Mouse (Mus musculus) adrenal gland, postnatal 10 days (tissue): ENCODE results near the gene Pls1. TPM values are rescaled to one million over a fixed set of nuclear protein-coding genes. Genes with fewer than 3 reads are reported as not detected.

ENCODE experiments used
- DNase-seq: peaks from one replicate; pipeline ENCODE4 v3.0.0; 2021; ENCODE audit warnings: mixed read lengths
- long read RNA-seq, 2 experiments: library from polyadenylated mRNA; stranded (forward); transcript quantifications; one replicate each; pipeline ENCODE4 v2.0.0; 2021
- total RNA-seq, 2 experiments: library from RNA; stranded (reverse); gene quantifications; 2 replicates each; pipeline ENCODE4 v1.2.3; 2021

The Pls1 gene
- 1 to 10 TPM; 4.2 to 5.2 TPM for total RNA-seq
- long read RNA-seq, experiment 1, partial matches to known transcripts = 1 of 2 reads
- long read RNA-seq, experiment 1, other reads (novel, unspliced or antisense) = 1 of 2 reads
- long read RNA-seq, experiment 2, partial matches to known transcripts = 0 of 4 reads
- long read RNA-seq, experiment 2, other reads (novel, unspliced or antisense) = 2 of 4 reads

DNA sequence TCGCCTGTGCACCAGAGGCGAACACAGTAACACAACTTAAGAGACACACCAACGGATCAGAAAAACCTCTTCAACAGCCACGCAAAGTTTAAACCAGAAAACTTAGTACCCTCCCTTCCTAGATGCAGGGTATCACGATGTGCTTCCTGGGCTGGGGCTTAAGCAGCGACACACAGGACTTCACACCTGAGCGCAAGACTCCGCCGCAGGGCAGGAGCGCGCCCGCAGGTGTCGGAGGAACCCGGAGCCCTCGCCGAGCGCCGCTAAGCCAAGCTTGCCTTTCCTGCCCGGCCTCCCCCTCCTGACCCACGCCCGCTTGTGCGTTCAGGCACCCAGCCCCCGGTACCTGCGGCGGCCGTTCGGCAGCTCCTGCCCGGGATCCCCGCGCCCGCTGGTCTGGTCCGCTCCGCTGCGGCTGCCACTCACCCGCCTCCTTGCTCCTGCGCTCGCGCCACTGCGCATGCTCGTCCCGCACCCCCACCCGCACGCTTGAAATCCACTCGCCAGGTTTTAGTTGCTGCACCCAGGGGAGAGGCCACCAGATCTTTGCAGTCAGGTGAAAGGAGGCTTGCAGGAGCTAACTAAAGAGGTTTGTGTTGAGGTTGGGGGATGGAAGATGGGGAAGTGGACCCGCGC is at the start of gene Pls1:
TSS of gene Pls1 (minus strand) at position 487 of the 636 bp plus-strand sequence.
- DNase-seq = peak; percentile 91

GRCm38 (mm10) chr9:95882751-95883150 is 37.6 kb upstream of the Pls1 start:
- DNase-seq = no peak

GRCm38 (mm10) chr9:95878246-95878645 is 33.1 kb upstream of the Pls1 start:
- no peak for DNase-seq

GRCm38 (mm10) chr9:95858027-95858570 is 13.0 kb upstream of the Pls1 start:
- DNase-seq = peak; percentile 48

DNA sequence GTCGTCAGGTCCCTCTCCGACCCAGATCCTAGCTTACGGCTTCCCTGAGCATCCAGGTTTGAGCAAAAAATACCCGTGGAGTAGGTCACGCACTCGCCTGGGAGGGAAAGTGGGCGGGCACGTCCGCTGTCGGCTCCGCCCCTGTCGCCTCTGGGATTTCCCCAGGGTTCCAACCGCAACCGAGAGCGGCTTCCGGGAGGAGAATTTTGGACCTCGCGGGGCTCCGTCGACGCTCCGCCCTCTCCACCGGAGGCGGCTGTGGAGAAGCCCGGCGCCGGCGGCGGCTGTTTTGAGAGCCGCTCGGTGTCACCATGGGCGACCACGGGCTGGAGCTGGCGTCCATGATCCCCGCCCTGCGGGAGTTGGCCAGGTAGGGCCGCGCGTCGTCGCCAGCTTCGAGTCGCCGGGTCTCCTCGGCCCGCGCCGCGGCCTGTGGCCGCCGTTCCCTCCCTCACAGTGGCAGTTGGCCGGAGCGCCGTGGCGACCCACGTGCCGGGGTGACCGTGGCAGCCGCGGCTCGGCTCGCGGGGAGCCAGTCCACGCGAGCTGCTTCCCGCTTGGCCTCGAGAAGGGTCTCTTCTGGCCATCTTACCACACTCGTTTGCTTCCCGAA is 12.4 kb upstream of the Pls1 start, which contains the start of gene Atr:
TSS of gene Atr (plus strand) at position 184 of the 613 bp plus-strand sequence.
- DNase-seq = peak; percentile 96

- DNase-seq = peak; percentile 29
Observed at GRCm38 (mm10) chr9:95856004-95856403, 10.9 kb upstream of the Pls1 start.

DNA sequence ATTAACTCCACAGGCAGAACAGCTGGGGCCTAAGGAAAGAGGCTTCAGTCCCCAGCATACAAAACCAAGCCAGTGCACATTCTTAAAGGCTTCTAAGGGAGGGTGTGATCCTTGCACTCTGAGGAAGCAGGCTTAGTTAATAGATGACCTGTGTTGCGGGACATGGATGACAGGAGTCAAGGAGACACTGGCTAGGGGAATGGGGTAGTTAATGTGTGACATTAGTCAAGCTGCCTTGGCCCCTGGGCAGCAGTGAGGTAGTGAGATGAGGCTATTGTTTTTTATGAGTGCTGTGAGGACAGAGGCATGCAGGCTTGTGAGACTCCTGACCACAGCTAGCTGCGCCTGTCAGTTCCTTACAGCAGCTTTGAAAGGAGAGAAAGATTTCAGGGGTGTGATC is 9.8 kb upstream of the Pls1 start:
- DNase-seq = no peak

DNA sequence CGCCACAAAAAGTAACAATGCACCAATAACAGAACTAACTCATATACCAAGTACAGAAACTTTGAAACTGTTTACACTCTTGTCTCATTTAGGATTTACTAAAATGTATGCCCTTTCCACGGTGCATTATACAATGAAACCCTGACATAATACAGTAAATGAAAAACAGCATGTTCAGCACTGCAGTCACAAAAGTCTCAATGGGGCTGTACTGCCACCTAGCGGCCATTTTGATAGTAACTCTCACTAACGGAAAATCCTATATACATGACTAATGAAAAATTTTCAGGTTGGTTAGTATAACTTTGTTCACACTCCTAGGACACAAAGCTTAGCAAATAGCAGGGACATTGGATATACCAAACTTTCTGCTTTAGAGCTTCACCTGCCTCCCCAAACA is 7.8 kb upstream of the Pls1 start:
- DNase-seq = peak; percentile 85

DNA sequence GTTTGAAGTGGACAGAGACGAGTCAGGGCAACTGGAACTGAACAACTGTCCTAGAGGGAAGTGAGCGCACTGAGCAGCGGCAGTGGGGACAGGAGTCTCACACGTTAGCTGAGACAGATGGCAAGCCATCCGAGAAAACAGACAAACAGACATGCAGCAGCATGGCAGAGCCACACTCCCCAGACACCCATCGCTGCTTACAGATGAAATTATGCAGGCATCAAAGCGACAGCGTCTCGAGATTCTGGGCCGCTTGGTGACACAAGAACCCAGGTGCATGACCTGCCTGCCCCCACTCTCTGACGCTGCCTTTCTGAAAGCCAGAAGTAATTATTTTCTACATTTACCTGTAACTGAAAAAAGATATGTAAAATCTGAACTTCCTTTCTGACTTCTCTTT is 6.6 kb upstream of the Pls1 start:
- DNase-seq = no peak

DNA sequence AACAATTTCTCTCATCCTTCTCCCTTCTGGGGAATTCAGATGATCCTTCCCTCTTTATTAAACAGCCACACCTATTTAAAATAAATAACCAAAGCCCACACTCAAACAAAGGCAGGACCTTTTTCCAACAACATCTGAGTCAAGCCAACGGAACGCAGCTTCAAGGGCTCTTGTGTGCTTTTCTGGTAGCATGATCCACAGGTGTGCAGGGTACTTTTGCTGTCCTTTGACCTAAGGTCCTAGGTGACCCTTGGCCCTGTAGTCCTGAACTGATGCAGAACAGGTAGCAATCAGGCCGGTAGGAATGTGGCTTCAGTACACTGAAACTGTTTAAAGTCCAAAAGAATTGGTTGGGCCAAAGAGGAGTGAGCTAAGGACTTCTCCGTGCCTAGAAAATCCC is 600 bp upstream of the Pls1 start:
- DNase-seq = no peak

- no peak for DNase-seq
Observed at GRCm38 (mm10) chr9:95839424-95839823, 5.7 kb downstream of the Pls1 start.

DNA sequence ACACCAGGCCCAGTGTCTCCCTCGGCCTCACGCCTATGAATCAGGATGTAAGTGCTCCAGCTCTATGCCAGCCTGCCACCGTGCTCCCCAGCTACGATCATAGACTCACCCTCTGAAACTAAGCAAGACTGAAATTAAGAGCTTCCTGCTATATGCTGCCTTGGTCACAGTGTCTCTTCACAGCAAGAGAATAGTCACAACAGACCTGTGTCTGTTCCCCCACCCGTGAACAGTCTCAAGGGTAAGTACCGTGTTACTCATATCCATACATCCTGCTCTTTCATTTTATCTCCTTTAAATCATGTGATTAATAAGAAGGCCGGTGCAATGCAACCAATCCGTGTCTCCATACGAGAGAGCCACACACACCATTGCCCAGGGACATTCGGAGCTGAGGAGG is 9.4 kb downstream of the Pls1 start:
- no peak for DNase-seq

- DNase-seq = no peak
Observed at GRCm38 (mm10) chr9:95834799-95835198, 10.3 kb downstream of the Pls1 start.

DNA sequence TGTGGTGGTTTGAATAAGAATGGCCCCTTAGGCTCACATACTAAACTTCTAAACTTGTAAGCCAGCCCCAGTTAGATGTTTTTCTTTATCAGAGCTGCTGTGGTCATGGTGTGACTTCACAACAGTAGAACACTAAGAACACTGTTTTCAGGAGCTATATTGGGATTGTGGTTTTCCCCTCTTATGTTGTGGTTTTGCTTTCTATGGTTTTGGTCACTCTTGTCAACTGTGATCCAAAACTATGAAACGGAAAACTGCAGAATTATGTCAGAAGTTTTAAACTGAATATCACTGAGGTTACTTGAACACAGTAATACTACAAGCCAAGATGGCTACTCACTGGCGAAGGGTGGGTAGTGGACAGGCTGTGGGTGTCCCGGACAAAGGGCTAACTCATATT is 12.4 kb downstream of the Pls1 start:
- no peak for DNase-seq

- DNase-seq = no peak
Observed at GRCm38 (mm10) chr9:95827565-95827964, 17.5 kb downstream of the Pls1 start.

DNA sequence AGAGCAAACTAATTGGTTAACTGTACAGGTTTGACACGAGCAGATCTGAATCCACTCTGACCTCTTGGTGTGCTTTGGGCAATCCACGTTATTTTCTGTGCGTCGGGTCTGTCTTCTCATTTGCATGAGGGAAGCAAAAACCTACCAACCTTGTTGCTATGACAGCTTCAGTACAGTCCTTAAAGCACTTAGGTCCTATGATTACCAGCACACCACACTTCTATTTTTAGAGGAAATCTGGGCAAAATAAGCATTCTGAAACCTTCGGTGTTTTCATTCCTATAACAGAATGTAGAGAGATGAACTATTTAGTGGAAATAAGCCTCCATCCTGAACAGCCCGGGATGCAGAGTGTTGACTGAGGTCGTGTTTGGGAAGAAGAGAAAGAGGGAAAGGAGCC is 22.6 kb downstream of the Pls1 start:
- DNase-seq = no peak

DNA sequence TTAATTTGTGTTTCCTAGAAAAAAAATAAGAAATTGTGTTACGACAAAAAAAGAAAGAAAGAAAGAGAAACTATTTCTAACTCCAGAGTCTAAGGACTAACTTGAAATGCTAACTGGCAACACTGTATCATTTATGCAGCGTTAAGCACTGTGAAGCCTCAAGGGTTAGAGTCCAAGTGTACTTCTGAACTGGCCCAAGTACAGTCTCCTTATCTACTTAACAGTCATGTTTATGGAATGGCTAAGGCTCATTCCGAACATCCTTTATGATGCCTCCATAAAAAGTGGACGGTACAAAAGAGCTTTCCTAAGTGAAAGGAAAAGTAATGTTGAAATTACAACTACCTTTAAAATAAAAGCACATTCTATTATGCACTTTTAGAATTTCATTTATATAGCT is 29.4 kb downstream of the Pls1 start:
- no peak for DNase-seq

- DNase-seq = no peak
Observed at GRCm38 (mm10) chr9:95815015-95815673, 30.0 kb downstream of the Pls1 start.

DNA sequence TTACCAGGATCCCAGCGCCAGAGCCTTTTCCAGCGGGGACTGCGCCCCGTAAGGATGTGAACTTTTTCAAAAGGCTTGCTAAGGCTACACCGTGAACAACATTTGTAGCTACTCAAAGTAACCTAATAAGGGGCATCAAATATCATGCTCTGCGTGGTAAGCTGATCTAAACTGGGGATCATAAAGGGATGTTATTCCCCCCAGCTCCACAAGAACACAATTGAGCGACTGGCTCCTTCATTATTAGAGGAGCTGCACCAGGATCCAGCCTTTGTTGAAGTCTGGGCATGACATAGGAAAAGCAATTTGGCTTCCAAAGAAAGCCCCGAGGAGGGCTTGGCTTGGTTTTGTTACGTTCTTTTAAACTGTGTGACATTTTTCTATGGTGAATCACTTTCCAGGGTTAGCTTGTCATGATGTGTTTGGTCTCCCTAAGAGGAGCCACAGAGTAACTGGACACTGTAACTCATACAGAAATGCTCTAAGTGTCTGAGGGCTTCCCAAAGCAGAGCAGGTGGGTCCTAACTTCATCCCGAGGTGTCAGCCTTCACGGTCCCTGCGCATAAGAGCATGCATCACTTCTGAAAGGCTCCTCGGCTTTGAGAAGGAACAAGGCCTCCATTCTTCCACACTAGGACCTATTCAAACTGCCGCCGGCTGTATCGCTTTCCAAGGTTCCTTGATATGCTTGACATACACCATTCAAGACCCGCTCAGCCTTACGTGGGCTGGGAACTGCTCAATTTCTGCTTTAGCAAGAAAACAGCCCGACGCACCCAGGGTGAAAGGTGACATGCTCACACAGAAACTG is 31.2 kb downstream of the Pls1 start:
- DNase-seq = no peak

DNA sequence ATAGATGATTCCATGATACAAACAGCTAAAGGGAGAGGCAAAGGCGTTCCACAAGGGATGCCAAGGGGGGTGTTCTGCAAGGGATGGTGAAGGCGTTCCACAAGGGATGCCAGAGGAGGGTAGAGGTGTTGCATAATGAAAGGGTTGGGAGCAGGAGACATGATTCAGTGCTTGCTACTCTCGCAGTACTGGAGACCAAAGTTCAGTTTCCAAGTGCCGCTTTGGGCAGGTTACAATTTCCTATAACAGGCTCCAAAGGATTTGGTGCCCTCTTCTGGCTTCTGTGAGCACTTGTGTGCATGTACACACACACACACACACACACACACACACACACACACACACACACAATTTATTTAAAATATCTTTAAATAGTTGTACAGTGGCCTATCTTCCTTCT is 33.3 kb downstream of the Pls1 start:
- DNase-seq = no peak

DNA sequence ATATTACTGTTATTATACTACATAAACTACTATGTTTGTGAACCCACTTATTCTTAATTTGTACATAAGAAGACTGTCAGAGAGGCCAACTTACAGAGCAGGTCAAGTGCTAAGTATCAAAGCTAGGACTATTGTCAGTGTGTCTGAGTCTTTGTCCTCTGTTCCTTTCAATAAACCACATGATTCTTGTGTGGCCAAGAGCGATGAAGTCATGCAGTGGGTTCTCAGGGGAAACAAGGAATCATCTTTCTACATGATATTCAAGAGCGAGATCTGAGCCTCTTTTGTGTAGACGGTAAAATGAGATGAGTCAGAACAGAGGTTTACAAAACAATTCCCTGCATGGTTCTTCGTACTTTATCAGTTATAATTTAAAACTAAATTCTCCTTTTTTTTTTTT is 35.5 kb downstream of the Pls1 start:
- DNase-seq = no peak

DNA sequence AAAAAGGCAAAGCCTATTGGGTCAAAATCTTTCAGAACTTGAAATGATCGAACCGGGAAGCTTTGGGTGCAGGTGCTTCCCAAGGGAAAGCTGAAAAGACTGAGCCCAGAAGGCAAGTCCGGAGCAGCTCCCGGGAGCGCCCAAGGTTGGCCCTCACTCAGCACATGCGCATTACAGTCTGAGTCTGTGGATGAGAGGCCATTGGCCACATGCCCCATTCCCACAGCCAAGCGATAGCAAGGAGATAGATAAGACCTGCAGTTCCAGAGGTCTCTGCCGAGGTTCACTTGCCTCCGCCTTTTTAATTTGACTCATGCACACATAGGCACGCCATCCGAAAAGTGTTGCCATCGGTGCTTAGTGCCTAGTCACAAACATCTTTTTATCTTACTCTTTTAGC is 39.7 kb downstream of the Pls1 start:
- no peak for DNase-seq
